Mouse (Mus musculus): ENCODE data around the gene Epdr1.
A peak's percentile ranks its signal among the peaks of the same experiment; 100 is the strongest.
"Not testable (repeated sequence)": the region's sequence is repeated elsewhere in the genome, so short reads cannot be mapped to it uniquely, and the experiment has no call there.

Gene Epdr1

DNA sequence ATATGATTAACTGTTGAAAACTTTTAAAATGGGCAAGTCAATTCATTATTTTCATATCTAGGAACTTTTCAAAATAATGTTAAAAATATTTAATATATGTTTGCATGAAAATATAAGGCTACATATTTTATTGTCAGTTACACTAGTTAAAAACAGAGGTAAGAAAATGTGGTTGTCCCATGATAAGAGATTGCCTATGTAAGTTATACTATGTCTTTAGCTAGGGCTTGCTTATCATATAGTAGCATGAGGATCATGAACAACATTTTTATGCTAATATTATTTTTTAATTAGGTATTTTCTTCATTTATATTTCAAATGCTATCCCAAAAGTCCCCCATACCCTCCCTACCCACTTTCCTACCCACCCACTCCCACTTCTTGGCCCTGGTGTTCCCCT lies 14.8 kb downstream of the Epdr1 start:
- DNase-seq (ENCODE audit: low read depth, low spot score): no peak

DNA sequence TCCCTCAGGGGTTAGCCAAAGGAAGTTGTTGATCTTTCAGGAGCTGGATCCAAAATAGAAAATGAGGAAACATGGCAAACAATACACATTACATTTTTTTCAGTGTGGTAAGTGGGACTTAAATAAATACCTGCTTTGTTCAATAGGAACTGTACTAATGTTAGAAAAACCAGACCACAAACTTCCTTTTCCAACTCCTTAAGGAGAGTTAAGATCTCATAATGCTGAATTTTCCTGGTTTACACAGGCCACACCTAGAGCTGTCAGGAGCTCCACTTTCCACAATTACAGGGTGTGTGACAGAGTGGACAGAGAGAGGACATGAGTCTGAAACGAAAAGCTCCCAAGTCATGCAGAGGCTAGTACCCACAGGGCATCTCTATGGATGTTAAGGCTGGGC lies 16.0 kb downstream of the Epdr1 start:
- no peak for DNase-seq (ENCODE audit: low read depth, low spot score)

DNA sequence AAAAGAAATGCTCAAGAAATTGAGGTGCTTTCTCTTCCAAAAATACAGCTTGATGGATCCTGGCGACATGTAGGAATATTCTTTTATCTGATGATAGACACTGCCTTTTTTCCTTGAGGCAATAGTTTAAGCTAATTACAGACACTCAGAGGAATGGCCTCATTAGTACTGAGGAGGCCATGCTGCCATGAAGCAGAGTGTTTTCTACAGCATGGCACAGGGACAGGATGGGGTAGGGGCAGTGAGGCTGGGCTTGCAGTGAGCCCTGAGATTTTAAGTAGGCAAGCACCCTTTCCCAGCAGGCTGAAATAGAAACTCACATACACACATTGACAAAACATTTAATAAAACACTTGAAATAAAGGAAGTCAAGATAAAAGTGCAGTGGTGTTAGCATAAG lies 17.2 kb downstream of the Epdr1 start:
- DNase-seq (ENCODE audit: low read depth, low spot score): no peak

GRCm38 (mm10) chr13:19599242-19599641 lies 20.5 kb downstream of the Epdr1 start:
- DNase-seq (ENCODE audit: low read depth, low spot score): no peak

- DNase-seq (ENCODE audit: low read depth, low spot score): no peak
These were observed 24.6 kb downstream of the Epdr1 start for GRCm38 (mm10) chr13:19595141-19595540.

GRCm38 (mm10) chr13:19590996-19591759 lies 28.5 kb downstream of the Epdr1 start:
- DNase-seq (ENCODE audit: low read depth, low spot score): no peak

DNA sequence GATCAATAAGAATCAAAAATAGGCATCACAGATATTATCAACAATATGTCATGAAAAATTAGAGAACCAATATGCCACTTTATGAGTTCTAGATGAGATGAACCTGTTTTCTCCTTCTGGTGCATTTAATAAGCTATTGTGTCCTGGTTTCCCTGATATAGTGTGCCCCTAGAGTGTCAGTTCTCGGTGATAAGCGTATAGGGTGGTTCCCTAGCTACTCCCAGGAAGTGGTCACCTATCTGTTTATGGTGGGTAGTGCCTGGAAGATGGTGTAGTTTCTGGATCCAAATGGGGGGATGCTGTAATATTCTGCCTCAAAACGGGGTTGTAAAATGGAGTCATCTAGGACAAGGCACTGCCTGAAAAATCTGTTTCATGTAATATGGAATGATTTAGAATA lies 43.8 kb downstream of the Epdr1 start:
- DNase-seq (ENCODE audit: low read depth, low spot score): no peak

DNA sequence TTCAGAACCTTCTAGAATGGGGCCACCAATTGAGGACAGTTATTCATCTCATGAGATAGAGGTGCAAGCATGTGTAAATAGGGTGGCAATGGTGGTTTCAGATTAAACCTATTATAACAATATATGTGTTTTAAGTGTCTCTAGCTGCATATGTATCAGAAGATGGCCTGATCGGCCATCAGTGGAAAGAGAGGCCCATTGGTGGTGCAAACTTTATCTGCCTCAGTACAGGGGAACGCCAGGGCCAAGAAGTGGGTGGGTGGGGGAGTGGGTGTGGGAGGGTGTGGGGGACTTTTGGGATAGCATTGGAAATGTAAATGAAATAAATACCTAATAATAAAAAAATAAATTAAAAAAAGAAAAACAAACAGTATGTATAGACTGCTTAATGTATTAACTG lies 45.0 kb downstream of the Epdr1 start:
- not testable (repeated sequence) for DNase-seq (ENCODE audit: low read depth, low spot score)

DNA sequence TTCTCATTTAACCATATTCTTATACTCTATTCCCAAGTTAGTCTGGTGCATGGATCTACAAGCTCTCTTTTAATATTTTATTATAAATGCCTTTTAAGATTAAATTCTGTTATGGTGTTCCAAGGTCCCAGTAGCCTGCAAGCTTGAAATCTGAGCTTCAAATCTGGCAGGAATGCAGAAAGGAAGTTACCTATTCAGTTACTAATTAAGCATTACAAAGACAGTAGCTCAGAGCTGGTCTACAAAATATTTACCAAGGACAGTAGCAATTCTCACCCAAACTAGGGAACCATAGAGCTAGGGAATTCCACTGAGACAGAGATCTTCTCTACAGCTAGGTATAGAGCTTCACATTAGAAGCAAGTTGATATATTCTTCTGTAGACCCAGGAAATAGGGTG lies 49.6 kb downstream of the Epdr1 start:
- not testable (repeated sequence) for DNase-seq (ENCODE audit: low read depth, low spot score)

DNA sequence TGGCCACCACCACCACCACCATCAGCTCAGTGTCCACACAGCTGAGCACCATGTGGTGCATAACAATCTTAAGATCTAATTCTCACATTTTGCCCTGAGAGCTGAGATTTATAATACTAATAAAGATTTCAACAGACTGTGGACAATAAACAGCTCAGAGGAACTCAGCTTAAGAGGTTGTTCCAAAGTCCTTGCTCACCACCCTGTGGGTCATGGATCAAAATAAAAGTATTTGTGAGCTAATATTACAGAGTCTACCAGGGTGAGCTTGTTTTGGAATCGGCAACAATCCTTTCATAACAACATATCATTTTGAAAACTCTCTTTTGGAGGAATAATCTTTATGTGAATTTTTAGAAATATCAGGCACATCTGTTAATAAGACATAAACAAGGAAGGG lies 57.2 kb downstream of the Epdr1 start:
- DNase-seq (ENCODE audit: low read depth, low spot score): no peak

DNA sequence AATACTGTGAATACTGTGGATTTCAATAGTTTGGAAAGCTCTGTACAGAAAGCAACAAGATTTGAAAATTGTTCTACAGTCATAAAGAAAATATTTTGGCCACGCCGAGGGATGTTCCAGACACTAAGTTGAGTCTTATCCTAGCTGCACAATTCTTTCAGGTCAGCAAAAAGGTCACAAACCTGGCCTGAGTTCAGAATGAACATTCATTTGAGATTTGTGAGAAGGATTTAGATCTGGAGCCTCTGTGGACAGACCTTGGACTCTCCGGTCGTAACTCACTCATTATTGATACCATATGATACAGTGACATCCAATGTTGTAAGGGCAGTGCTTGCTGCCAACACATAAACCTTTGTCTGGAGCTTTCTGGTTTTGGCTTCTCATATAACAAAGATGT lies 64.3 kb downstream of the Epdr1 start:
- DNase-seq (ENCODE audit: low read depth, low spot score): peak; percentile 70

Data from skeletal muscle tissue, adult 2 months (tissue).